Mouse (Mus musculus) heart, embryonic 16.5 days (tissue): Measurements from ENCODE around the gene Ikbip. TPM values are rescaled to one million over a fixed set of nuclear protein-coding genes. Genes with fewer than 3 reads are reported as not detected.
A peak's percentile ranks its signal among the peaks of the same experiment; 100 is the strongest.

Experiments used
- ATAC-seq: fragments of 200-750 bp; cut with Nextera tagmentation; replicated peaks from 2 replicates; pipeline ENCODE4 v1.8.0; 2017; ENCODE audit warnings: moderate number of reproducible peaks; ENCODE audit not compliant: insufficient read depth, low FRiP score; ENCODE audit errors: extremely low read depth
- H3K27ac ChIP-seq: fragments of 300-500 bp; sonication (generic); 2 replicates; pipeline ENCODE4 v1.5.1; 2014; ENCODE audit warnings: mild to moderate bottlenecking, low read length, control low read depth, moderate library complexity
- H3K27me3 ChIP-seq: fragments of 300-500 bp; sonication (generic); 2 replicates; pipeline ENCODE4 v1.6.1; 2014; ENCODE audit warnings: low read length, mixed read lengths; ENCODE audit not compliant: control insufficient read depth, insufficient read depth
- H3K36me3 ChIP-seq: fragments of 300-500 bp; sonication (generic); 2 replicates; pipeline ENCODE4 v1.6.1; 2014; ENCODE audit not compliant: control insufficient read depth, insufficient read depth
- H3K4me1 ChIP-seq: fragments of 300-500 bp; sonication (generic); 2 replicates; pipeline ENCODE4 v1.6.1; 2014; ENCODE audit warnings: low read length, mixed read lengths; ENCODE audit not compliant: control insufficient read depth, insufficient read depth
- H3K4me2 ChIP-seq: fragments of 300-500 bp; sonication (generic); 2 replicates; pipeline ENCODE4 v1.6.1; 2014; ENCODE audit warnings: low read depth, mild to moderate bottlenecking, control low read depth, low read length
- H3K4me3 ChIP-seq: fragments of 300-500 bp; sonication (generic); 2 replicates; pipeline ENCODE4 v1.5.1; 2014; ENCODE audit warnings: mild to moderate bottlenecking, control low read depth, low read length
- H3K9ac ChIP-seq: fragments of 300-500 bp; sonication (generic); 2 replicates; pipeline ENCODE4 v1.6.1; 2014; ENCODE audit warnings: low read length, control low read depth
- H3K9me3 ChIP-seq: fragments of 300-500 bp; sonication (generic); replicated peaks from 2 replicates; pipeline ENCODE4 v1.6.1; 2016; ENCODE audit warnings: low read length; ENCODE audit not compliant: control insufficient read depth
- WGBS: fragments of 180-500 bp; shearing (Covaris S2); extraction: QIAGEN DNeasy Blood & Tissue Kit; methylation state at CpG from one replicate; pipeline ENCODE4 v1.1.7; 2014; 5-methylcytosine and 5-hydroxymethylcytosine counted together
- polyA plus RNA-seq: library from polyadenylated mRNA; unstranded; fragments of >200 nt; fragmentation: Nextera tagmentation; extraction: Ambion mirVana; gene quantifications from 2 replicates; pipeline ENCODE4 v1.2.1, GENCODE M21; 2015

Ikbip gene
- polyA plus RNA-seq = 31.6 and 39.3 TPM in 2 replicates

- peak; percentile 96 for ATAC-seq
- H3K4me3 ChIP-seq = peak within 1 kb of the TSS; percentile 77
- H3K9ac ChIP-seq = peak within 1 kb of the TSS; percentile 89
- no peaks in the 10 kb centered on the region for H3K9me3 ChIP-seq
- peak within 1 kb of the TSS; percentile 86 for H3K27ac ChIP-seq
- H3K27me3 ChIP-seq = no peaks in the 10 kb centered on the region
- WGBS = under 1% methylated on average over 85 of the region's 87 CpGs
- H3K36me3 ChIP-seq = peaks cover 5% of the 10 kb centered on the region
- H3K4me2 ChIP-seq = peak within 1 kb of the TSS; percentile 82
- H3K4me1 ChIP-seq = peaks cover 7% of the 10 kb centered on the region; the same call in 1 of the 2 replicates
Measured at GRCm38 (mm10) chr10:91082550-91083392, at the start of gene Ikbip, which contains the start of gene Apaf1. Gene Ikbip, plus strand, starts transcription at chr10:91082940. Gene Apaf1, minus strand, starts transcription at chr10:91082770.

GRCm38 (mm10) chr10:91033942-91034341, 48.8 kb upstream of the Ikbip start:
- H3K4me2 ChIP-seq = no peak overlapping the region

GRCm38 (mm10) chr10:91049696-91050095, 33.0 kb upstream of the Ikbip start:
- Histone ChIP-seq H3K27ac (no peak overlapping the region), H3K4me3 (no peak overlapping the region), H3K27me3 (no peaks in the 10 kb centered on the region), H3K4me1 (no peaks in the 10 kb centered on the region), H3K9me3 (no peaks in the 10 kb centered on the region), H3K36me3 (peaks cover 26% of the 10 kb centered on the region), H3K4me2 (no peak overlapping the region), H3K9ac (no peak overlapping the region)
- 69% methylated on average over 4 of the region's 4 CpGs for WGBS
- no peak for ATAC-seq

More at GRCm38 (mm10) chr10:91033942-91034341, 48.8 kb upstream of the Ikbip start:
- H3K27me3 ChIP-seq = no peaks in the 10 kb centered on the region
- no peaks in the 10 kb centered on the region for H3K4me1 ChIP-seq
- peaks cover 22% of the 10 kb centered on the region for H3K36me3 ChIP-seq
- WGBS = 28% methylated on average over 8 of the region's 8 CpGs
- H3K27ac ChIP-seq = no peak overlapping the region
- no peak overlapping the region for H3K9ac ChIP-seq
- no peak for ATAC-seq
- no peaks in the 10 kb centered on the region for H3K9me3 ChIP-seq
- no peak overlapping the region for H3K4me3 ChIP-seq

- H3K4me3 ChIP-seq = no peak overlapping the region
- peaks cover 30% of the 10 kb centered on the region for H3K36me3 ChIP-seq
- 0 out of 2 replicates have a peak, but pooled peaks cover 3% of the 10 kb centered on the region for H3K4me1 ChIP-seq
- H3K27ac ChIP-seq = no peak overlapping the region
- 92% methylated on average over 3 of the region's 3 CpGs for WGBS
- no peaks in the 10 kb centered on the region for H3K9me3 ChIP-seq
- no peaks in the 10 kb centered on the region for H3K27me3 ChIP-seq
- H3K4me2 ChIP-seq = no peak overlapping the region
- no peak overlapping the region for H3K9ac ChIP-seq
- no peak for ATAC-seq
Measured at GRCm38 (mm10) chr10:91051156-91051555, 31.6 kb upstream of the Ikbip start.

- Histone ChIP-seq H3K4me1 (0 out of 2 replicates have a peak, but pooled peaks cover 3% of the 10 kb centered on the region), H3K9me3 (no peaks in the 10 kb centered on the region), H3K36me3 (peaks cover 30% of the 10 kb centered on the region), H3K27me3 (no peaks in the 10 kb centered on the region), H3K4me3 (no peak overlapping the region), H3K4me2 (no peak overlapping the region), H3K9ac (no peak overlapping the region), H3K27ac (no peak overlapping the region)
- no peak for ATAC-seq
Measured at GRCm38 (mm10) chr10:91052734-91053133, 30.0 kb upstream of the Ikbip start.

- H3K27me3 ChIP-seq = no peaks in the 10 kb centered on the region
- H3K36me3 ChIP-seq = peaks cover 13% of the 10 kb centered on the region
- no peak overlapping the region for H3K4me2 ChIP-seq
- ATAC-seq = no peak; the same call in 1 of the 2 replicates
- H3K27ac ChIP-seq = no peak overlapping the region
- H3K9ac ChIP-seq = no peak overlapping the region
- no peaks in the 10 kb centered on the region for H3K9me3 ChIP-seq
- 35% methylated on average over 5 of the region's 5 CpGs for WGBS
- H3K4me3 ChIP-seq = no peak overlapping the region
- H3K4me1 ChIP-seq = 0 out of 2 replicates have a peak, but pooled peaks cover 3% of the 10 kb centered on the region
Measured at GRCm38 (mm10) chr10:91060742-91061141, 22.0 kb upstream of the Ikbip start.

GRCm38 (mm10) chr10:91062355-91062754, 20.4 kb upstream of the Ikbip start:
- WGBS = 87% methylated on average over 6 of the region's 6 CpGs
- Histone ChIP-seq H3K27me3 (no peaks in the 10 kb centered on the region), H3K36me3 (peaks cover 24% of the 10 kb centered on the region), H3K27ac (no peak overlapping the region), H3K4me2 (no peak overlapping the region), H3K9ac (no peak overlapping the region), H3K9me3 (0 out of 2 replicates have a peak, but pooled peaks cover 4% of the 10 kb centered on the region), H3K4me1 (0 out of 2 replicates have a peak, but pooled peaks cover 3% of the 10 kb centered on the region), H3K4me3 (no peak overlapping the region)
- no peak for ATAC-seq

GRCm38 (mm10) chr10:91071768-91072167, 11.0 kb upstream of the Ikbip start:
- Histone ChIP-seq H3K4me2 (no peak overlapping the region), H3K9ac (no peak overlapping the region), H3K4me1 (no peaks in the 10 kb centered on the region), H3K4me3 (no peak overlapping the region), H3K27me3 (no peaks in the 10 kb centered on the region), H3K9me3 (no peaks in the 10 kb centered on the region), H3K36me3 (peaks cover 21% of the 10 kb centered on the region), H3K27ac (no peak overlapping the region)
- WGBS = 43% methylated on average over 1 of the region's 1 CpGs
- ATAC-seq = no peak

GRCm38 (mm10) chr10:91073345-91073744, 9.4 kb upstream of the Ikbip start:
- ATAC-seq = no peak
- Histone ChIP-seq H3K4me3 (no peak overlapping the region), H3K9ac (no peak overlapping the region), H3K36me3 (peaks cover 24% of the 10 kb centered on the region), H3K4me1 (no peaks in the 10 kb centered on the region), H3K27me3 (no peaks in the 10 kb centered on the region), H3K27ac (no peak overlapping the region), H3K9me3 (no peaks in the 10 kb centered on the region), H3K4me2 (no peak overlapping the region)
- 61% methylated on average over 3 of the region's 3 CpGs for WGBS
